Mouse (Mus musculus) MEL (cell line): ENCODE results near the gene Mtor.

ENCODE experiments used
- CTCF ChIP-seq, 3 experiments: IDR thresholded peaks in 2 of 3; conservative IDR thresholded peaks in 1 of 3; 2 replicates each; pipeline ENCODE4 v1.5.1; 2011 to 2012; ENCODE audit warnings: low read length in 3 of 3, low read depth in 2 of 3, mild to moderate bottlenecking in 2 of 3, improper control_type of control experiment in 1 of 3, inconsistent platforms in 1 of 3, mixed read lengths in 1 of 3, moderate library complexity in 1 of 3; ENCODE audit not compliant: control insufficient read depth in 1 of 3, insufficient read depth in 1 of 3, poor library complexity in 1 of 3, severe bottlenecking in 1 of 3
- EP300 ChIP-seq, 2 experiments: IDR thresholded peaks; 2 replicates each; pipeline ENCODE4 v1.6.1; 2011; ENCODE audit warnings: improper control_type of control experiment in 2 of 2, low read length in 2 of 2, low read depth in 1 of 2, mild to moderate bottlenecking in 1 of 2
- MAZ ChIP-seq: IDR thresholded peaks from 2 replicates; pipeline ENCODE4 v1.6.1; 2012; ENCODE audit warnings: low read depth, mild to moderate bottlenecking, inconsistent platforms, low read length, improper control_type of control experiment
- NELFE ChIP-seq: IDR thresholded peaks from 2 replicates; pipeline ENCODE4 v1.6.1; 2011; ENCODE audit warnings: low read depth, low read length, improper control_type of control experiment
- POLR2A ChIP-seq, 2 experiments: IDR thresholded peaks; 2 replicates each; pipeline ENCODE4 v1.6.1; 2011 to 2012; ENCODE audit warnings: low read length in 2 of 2, mild to moderate bottlenecking in 2 of 2, control low read depth in 1 of 2, improper control_type of control experiment in 1 of 2, low read depth in 1 of 2, moderate library complexity in 1 of 2; ENCODE audit not compliant: control insufficient read depth in 1 of 2, insufficient read depth in 1 of 2, poor library complexity in 1 of 2
- TBP ChIP-seq: IDR thresholded peaks from 2 replicates; pipeline ENCODE4 v1.8.0; 2011; ENCODE audit warnings: low read depth, low read length, improper control_type of control experiment
- USF1 ChIP-seq: IDR thresholded peaks from 2 replicates; pipeline ENCODE4 v1.6.1; 2014; ENCODE audit warnings: low read depth, mild to moderate bottlenecking, inconsistent platforms, low read length, improper control_type of control experiment, moderate library complexity
- ZKSCAN1 ChIP-seq: IDR thresholded peaks from 2 replicates; pipeline ENCODE4 v1.6.1; 2012; ENCODE audit warnings: low read depth, mild to moderate bottlenecking, inconsistent platforms, low read length, improper control_type of control experiment, moderate library complexity

- TF ChIP-seq POLR2A (IDR thresholded peaks at IDR 0.05; ENCODE audit: control insufficient read depth in 1 of 2, insufficient read depth in 1 of 2, low read depth in 1 of 2, low read length in 2 of 2, poor library complexity in 1 of 2) (no peak), CTCF (IDR thresholded peaks at IDR 0.05 in 2 of 3, conservative IDR thresholded peaks at IDR 0.05 in 1 of 3; ENCODE audit: control insufficient read depth in 1 of 3, insufficient read depth in 1 of 3, low read depth in 2 of 3, low read length in 3 of 3, poor library complexity in 1 of 3, severe bottlenecking in 1 of 3) (no peak), EP300 (IDR thresholded peaks at IDR 0.05; ENCODE audit: low read depth in 1 of 2, low read length in 2 of 2) (no peak), ZKSCAN1 (no peak), TBP (no peak), MAZ (no peak), USF1 (no peak), NELFE (no peak)
Measured at GRCm38 (mm10) chr4:148469487-148470252, 21.3 kb downstream of the Mtor start.
